Mouse (Mus musculus): Measurements from ENCODE around the gene Fbxl18. TPM values are rescaled to one million over a fixed set of nuclear protein-coding genes. Genes with fewer than 3 reads are reported as not detected.

The Fbxl18 gene
- polyA plus RNA-seq, 1 experiment: 9.5 TPM

- Histone ChIP-seq H3K79me3 (ENCODE audit: low read depth) (peaks cover 30% of the 10 kb centered on the region), H3K27me3 (ENCODE audit: control insufficient read depth, insufficient read depth, insufficient read length) (no peaks in the 10 kb centered on the region), H3K4me3 (ENCODE audit: insufficient read depth, poor library complexity, severe bottlenecking) (peak overlapping the region; percentile 99), H3ac (ENCODE audit: control insufficient read depth, insufficient read length, low read depth) (peak overlapping the region; percentile 93), H3K79me2 (ENCODE audit: control insufficient read depth, insufficient read depth) (peaks cover 71% of the 10 kb centered on the region), H3K36me3 (ENCODE audit: control insufficient read depth, insufficient read depth) (peaks cover 59% of the 10 kb centered on the region)
- TF ChIP-seq MYOG (IDR thresholded peaks at IDR 0.05; ENCODE audit: control insufficient read depth, extremely low read depth, insufficient read length): no peak
- no peak for TF ChIP-seq MAX (IDR thresholded peaks at IDR 0.05)
- no peak for TF ChIP-seq MYOD1 (IDR thresholded peaks at IDR 0.05; ENCODE audit: control insufficient read depth, insufficient read length, low read depth)
- TF ChIP-seq CEBPB (IDR thresholded peaks at IDR 0.05; ENCODE audit: low read depth): no peak
- TF ChIP-seq USF1 (IDR thresholded peaks at IDR 0.05; ENCODE audit: low read depth): no peak
- no peak for TF ChIP-seq FOSL1 (IDR thresholded peaks at IDR 0.05; ENCODE audit: insufficient read depth, low read length, poor library complexity, severe bottlenecking)
- no peak for TF ChIP-seq CTCF (IDR thresholded peaks at IDR 0.05; ENCODE audit: control insufficient read depth, insufficient read depth, insufficient read length)
These were observed 9.2 kb upstream of the Fbxl18 start for GRCm38 (mm10) chr5:142904208-142905037.

GRCm38 (mm10) chr5:142903470-142904207 lies 8.4 kb upstream of the Fbxl18 start:
- Histone ChIP-seq H3ac (ENCODE audit: control insufficient read depth, insufficient read length, low read depth) (peak overlapping the region; percentile 67), H3K4me3 (ENCODE audit: insufficient read depth, poor library complexity, severe bottlenecking) (peak overlapping the region; percentile 99), H3K79me2 (ENCODE audit: control insufficient read depth, insufficient read depth) (peaks cover 63% of the 10 kb centered on the region), H3K79me3 (ENCODE audit: low read depth) (peaks cover 30% of the 10 kb centered on the region), H3K27me3 (ENCODE audit: control insufficient read depth, insufficient read depth, insufficient read length) (no peaks in the 10 kb centered on the region), H3K36me3 (ENCODE audit: control insufficient read depth, insufficient read depth) (peaks cover 66% of the 10 kb centered on the region)
- TF ChIP-seq USF1 (IDR thresholded peaks at IDR 0.05; ENCODE audit: low read depth): no peak
- TF ChIP-seq MYOD1 (IDR thresholded peaks at IDR 0.05; ENCODE audit: control insufficient read depth, insufficient read length, low read depth): no peak

- Histone ChIP-seq H3K36me3 (ENCODE audit: control insufficient read depth, insufficient read depth) (peaks cover 66% of the 10 kb centered on the region), H3K27me3 (ENCODE audit: control insufficient read depth, insufficient read depth, insufficient read length) (no peaks in the 10 kb centered on the region), H3ac (ENCODE audit: control insufficient read depth, insufficient read length, low read depth) (peak overlapping the region; percentile 4), H3K79me2 (ENCODE audit: control insufficient read depth, insufficient read depth) (peaks cover 54% of the 10 kb centered on the region), H3K4me3 (ENCODE audit: insufficient read depth, poor library complexity, severe bottlenecking) (peak overlapping the region; percentile 99), H3K79me3 (ENCODE audit: low read depth) (peaks cover 28% of the 10 kb centered on the region)
- TF ChIP-seq FOSL1 (IDR thresholded peaks at IDR 0.05; ENCODE audit: insufficient read depth, low read length, poor library complexity, severe bottlenecking) (no peak), MYOD1 (IDR thresholded peaks at IDR 0.05; ENCODE audit: control insufficient read depth, insufficient read length, low read depth) (no peak)
These were observed 7.5 kb upstream of the Fbxl18 start for GRCm38 (mm10) chr5:142902506-142903314.

- TF ChIP-seq USF1 (IDR thresholded peaks at IDR 0.05; ENCODE audit: low read depth) (no peak), MAX (IDR thresholded peaks at IDR 0.05) (no peak), CEBPB (IDR thresholded peaks at IDR 0.05; ENCODE audit: low read depth) (no peak), MYOD1 (IDR thresholded peaks at IDR 0.05; ENCODE audit: control insufficient read depth, insufficient read length, low read depth) (no peak), FOSL1 (IDR thresholded peaks at IDR 0.05; ENCODE audit: insufficient read depth, low read length, poor library complexity, severe bottlenecking) (no peak), CTCF (IDR thresholded peaks at IDR 0.05; ENCODE audit: control insufficient read depth, insufficient read depth, insufficient read length) (no peak), MYOG (IDR thresholded peaks at IDR 0.05; ENCODE audit: control insufficient read depth, extremely low read depth, insufficient read length) (no peak)
- H3K79me3 ChIP-seq (ENCODE audit: low read depth): peaks cover 27% of the 10 kb centered on the region
- H3K79me2 ChIP-seq (ENCODE audit: control insufficient read depth, insufficient read depth): peaks cover 47% of the 10 kb centered on the region
- no peaks in the 10 kb centered on the region for H3K27me3 ChIP-seq (ENCODE audit: control insufficient read depth, insufficient read depth, insufficient read length)
- peaks cover 66% of the 10 kb centered on the region for H3K36me3 ChIP-seq (ENCODE audit: control insufficient read depth, insufficient read depth)
- no peak overlapping the region for H3ac ChIP-seq (ENCODE audit: control insufficient read depth, insufficient read length, low read depth)
- no peak overlapping the region for H3K4me3 ChIP-seq (ENCODE audit: insufficient read depth, poor library complexity, severe bottlenecking)
These were observed 6.8 kb upstream of the Fbxl18 start for GRCm38 (mm10) chr5:142901846-142902505.

GRCm38 (mm10) chr5:142901355-142901802 lies 6.2 kb upstream of the Fbxl18 start:
- Histone ChIP-seq H3K27me3 (ENCODE audit: control insufficient read depth, insufficient read depth, insufficient read length) (no peaks in the 10 kb centered on the region), H3K79me2 (ENCODE audit: control insufficient read depth, insufficient read depth) (peaks cover 46% of the 10 kb centered on the region), H3K79me3 (ENCODE audit: low read depth) (peaks cover 26% of the 10 kb centered on the region), H3K36me3 (ENCODE audit: control insufficient read depth, insufficient read depth) (peaks cover 66% of the 10 kb centered on the region), H3K4me3 (ENCODE audit: insufficient read depth, poor library complexity, severe bottlenecking) (no peak overlapping the region), H3ac (ENCODE audit: control insufficient read depth, insufficient read length, low read depth) (no peak overlapping the region)
- TF ChIP-seq FOSL1 (IDR thresholded peaks at IDR 0.05; ENCODE audit: insufficient read depth, low read length, poor library complexity, severe bottlenecking) (no peak), MAX (IDR thresholded peaks at IDR 0.05) (no peak), CEBPB (IDR thresholded peaks at IDR 0.05; ENCODE audit: low read depth) (no peak), CTCF (IDR thresholded peaks at IDR 0.05; ENCODE audit: control insufficient read depth, insufficient read depth, insufficient read length) (no peak), USF1 (IDR thresholded peaks at IDR 0.05; ENCODE audit: low read depth) (no peak), MYOG (IDR thresholded peaks at IDR 0.05; ENCODE audit: control insufficient read depth, extremely low read depth, insufficient read length) (no peak), MYOD1 (IDR thresholded peaks at IDR 0.05; ENCODE audit: control insufficient read depth, insufficient read length, low read depth) (no peak)

Measured in C2C12 (cell line).